Mouse (Mus musculus): ENCODE data around the gene Olfr1173. TPM values are rescaled to one million over a fixed set of nuclear protein-coding genes. Genes with fewer than 3 reads are reported as not detected.

Olfr1173 gene
- polyA plus RNA-seq (2015; fragmentation: Nextera tagmentation; extraction: Ambion mirVana), result not detected in 2 replicates

DNA sequence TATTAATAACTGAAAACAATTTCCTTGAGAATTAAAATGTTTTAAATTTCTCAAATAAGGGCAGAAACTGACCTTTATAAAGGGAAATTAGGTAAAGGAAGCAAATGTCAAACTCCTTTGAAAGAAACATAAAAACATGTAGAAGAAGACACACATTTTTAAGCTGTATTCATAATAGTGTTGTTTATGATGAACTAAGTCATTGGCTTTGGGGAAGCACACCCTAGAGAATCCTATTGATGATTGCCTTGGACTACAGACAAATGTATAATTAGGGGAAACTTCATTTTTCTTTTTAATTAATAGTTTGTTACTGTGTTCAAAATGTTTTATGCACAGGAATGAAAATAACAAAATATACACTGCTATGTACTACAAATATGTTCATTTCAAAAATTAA lies at the start of gene Olfr1173:
Gene Olfr1173, minus strand, starts transcription at position 101 of the 400 bp plus-strand sequence.
- no peaks in the 10 kb centered on the region for H3K27me3 ChIP-seq
- no peak within 1 kb of the TSS for H3K4me2 ChIP-seq
- H3K9ac ChIP-seq, result no peak within 1 kb of the TSS
- H3K4me3 ChIP-seq, result no peak within 1 kb of the TSS
- no peak within 1 kb of the TSS for H3K27ac ChIP-seq (replicated peaks)
- no peak for ATAC-seq (ENCODE audit: low FRiP score, low read depth)
- no peaks in the 10 kb centered on the region for H3K36me3 ChIP-seq
- H3K9me3 ChIP-seq, result no peaks in the 10 kb centered on the region
- H3K4me1 ChIP-seq (replicated peaks), result no peaks in the 10 kb centered on the region

DNA sequence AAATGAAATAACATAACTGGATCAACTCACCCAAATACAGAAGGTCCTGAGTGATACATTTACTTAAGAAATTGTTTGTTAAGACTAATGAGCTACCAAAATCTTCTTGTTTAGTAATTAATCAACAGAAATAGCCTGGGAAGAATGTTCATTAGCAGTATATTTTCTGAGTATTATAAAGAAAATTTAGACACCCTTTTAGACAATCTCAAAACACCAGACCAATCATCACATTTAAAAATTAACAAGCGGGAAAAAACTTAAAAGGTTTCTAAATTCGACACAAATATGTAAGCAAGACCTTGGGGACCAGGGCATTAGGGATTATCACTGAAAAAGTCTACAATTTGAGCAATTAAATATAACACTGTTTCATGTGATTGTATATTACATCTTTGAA lies 47.4 kb upstream of the Olfr1173 start, which contains the start of gene Olfr1175-ps:
Gene Olfr1175-ps, minus strand, starts transcription at position 101 of the 400 bp plus-strand sequence.
- Histone ChIP-seq H3K27ac (replicated peaks) (no peak within 1 kb of the TSS), H3K36me3 (no peaks in the 10 kb centered on the region), H3K4me3 (no peak within 1 kb of the TSS), H3K4me1 (replicated peaks) (no peaks in the 10 kb centered on the region), H3K4me2 (no peak within 1 kb of the TSS), H3K27me3 (no peaks in the 10 kb centered on the region), H3K9ac (no peak within 1 kb of the TSS), H3K9me3 (no peaks in the 10 kb centered on the region)
- ATAC-seq (ENCODE audit: low FRiP score, low read depth), result no peak
- 92% methylated on average over 2 of the region's 2 CpGs for WGBS

- H3K4me3 ChIP-seq, result no peak within 1 kb of the TSS
- WGBS, result 90% methylated on average over 4 of the region's 4 CpGs
- ATAC-seq (ENCODE audit: low FRiP score, low read depth), result no peak
- no peaks in the 10 kb centered on the region for H3K9me3 ChIP-seq
- no peaks in the 10 kb centered on the region for H3K4me1 ChIP-seq (replicated peaks)
- no peaks in the 10 kb centered on the region for H3K36me3 ChIP-seq
- no peaks in the 10 kb centered on the region for H3K27me3 ChIP-seq
- no peak within 1 kb of the TSS for H3K27ac ChIP-seq (replicated peaks)
- no peak within 1 kb of the TSS for H3K4me2 ChIP-seq
- H3K9ac ChIP-seq, result no peak within 1 kb of the TSS
These were observed 35.4 kb upstream of the Olfr1173 start, which contains the start of gene Olfr1174-ps for GRCm38 (mm10) chr2:88315035-88315434. Olfr1174-ps (minus strand) TSS chr2:88315135.

GRCm38 (mm10) chr2:88228234-88228633 lies 51.4 kb downstream of the Olfr1173 start, which contains the start of gene Olfr1170:
Olfr1170 (minus strand) TSS chr2:88228334.
- H3K9me3 ChIP-seq, result no peaks in the 10 kb centered on the region
- no peak within 1 kb of the TSS for H3K4me2 ChIP-seq
- H3K4me1 ChIP-seq (replicated peaks), result no peaks in the 10 kb centered on the region
- no peak for ATAC-seq (ENCODE audit: low FRiP score, low read depth)
- 72% methylated on average over 1 of the region's 1 CpGs for WGBS
- no peak within 1 kb of the TSS for H3K27ac ChIP-seq (replicated peaks)
- no peaks in the 10 kb centered on the region for H3K36me3 ChIP-seq
- H3K9ac ChIP-seq, result no peak within 1 kb of the TSS
- H3K27me3 ChIP-seq, result no peaks in the 10 kb centered on the region
- no peak within 1 kb of the TSS for H3K4me3 ChIP-seq

Other genes starting within 250 kb of the Olfr1173 start
- not detected in 2 replicates for gene Olfr73, start 242.2 kb downstream of the Olfr1173 start, polyA plus RNA-seq (2015; fragmentation: Nextera tagmentation; extraction: Ambion mirVana)
- gene Olfr1162, start 228.7 kb downstream of the Olfr1173 start, polyA plus RNA-seq (2015; fragmentation: Nextera tagmentation; extraction: Ambion mirVana), result not detected in 2 replicates
- gene Olfr1163, start 208.0 kb downstream of the Olfr1173 start, polyA plus RNA-seq (2015; fragmentation: Nextera tagmentation; extraction: Ambion mirVana), result not detected in 2 replicates
- gene Olfr1164, start 185.9 kb downstream of the Olfr1173 start, polyA plus RNA-seq (2015; fragmentation: Nextera tagmentation; extraction: Ambion mirVana), result not detected in 2 replicates
- not detected in 2 replicates for gene Olfr1166, start 151.6 kb downstream of the Olfr1173 start, polyA plus RNA-seq (2015; fragmentation: Nextera tagmentation; extraction: Ambion mirVana)
- gene Olfr1167, start 124.7 kb downstream of the Olfr1173 start, polyA plus RNA-seq (2015; fragmentation: Nextera tagmentation; extraction: Ambion mirVana), result not detected in 2 replicates
- not detected in 2 replicates for gene Olfr1168, start 98.0 kb downstream of the Olfr1173 start, polyA plus RNA-seq (2015; fragmentation: Nextera tagmentation; extraction: Ambion mirVana)
- gene Olfr1170, start 51.5 kb downstream of the Olfr1173 start, polyA plus RNA-seq (2015; fragmentation: Nextera tagmentation; extraction: Ambion mirVana), result not detected in 2 replicates
- gene Olfr1174-ps, start 35.3 kb upstream of the Olfr1173 start, polyA plus RNA-seq (2015; fragmentation: Nextera tagmentation; extraction: Ambion mirVana), result not detected in 2 replicates
- not detected in 2 replicates for gene Olfr1175-ps, start 47.3 kb upstream of the Olfr1173 start, polyA plus RNA-seq (2015; fragmentation: Nextera tagmentation; extraction: Ambion mirVana)
- gene Olfr1176, start 56.8 kb upstream of the Olfr1173 start, polyA plus RNA-seq (2015; fragmentation: Nextera tagmentation; extraction: Ambion mirVana), result not detected in 2 replicates
- gene Olfr1177-ps, start 66.6 kb upstream of the Olfr1173 start, polyA plus RNA-seq (2015; fragmentation: Nextera tagmentation; extraction: Ambion mirVana), result not detected in 2 replicates
- not detected in 2 replicates for gene Olfr1178, start 107.2 kb upstream of the Olfr1173 start, polyA plus RNA-seq (2015; fragmentation: Nextera tagmentation; extraction: Ambion mirVana)
- not detected in 2 replicates for gene Olfr1179, start 126.6 kb upstream of the Olfr1173 start, polyA plus RNA-seq (2015; fragmentation: Nextera tagmentation; extraction: Ambion mirVana)
- gene Olfr1180, start 139.3 kb upstream of the Olfr1173 start, polyA plus RNA-seq (2015; fragmentation: Nextera tagmentation; extraction: Ambion mirVana), result not detected in 2 replicates
- gene Olfr1181, start 146.3 kb upstream of the Olfr1173 start, polyA plus RNA-seq (2015; fragmentation: Nextera tagmentation; extraction: Ambion mirVana), result not detected in 2 replicates
- gene Gm13757, start 169.3 kb upstream of the Olfr1173 start, polyA plus RNA-seq (2015; fragmentation: Nextera tagmentation; extraction: Ambion mirVana), result not detected in 2 replicates
- not detected in 2 replicates for gene Olfr1183, start 175.0 kb upstream of the Olfr1173 start, polyA plus RNA-seq (2015; fragmentation: Nextera tagmentation; extraction: Ambion mirVana)
- gene Olfr1184, start 203.7 kb upstream of the Olfr1173 start, polyA plus RNA-seq (2015; fragmentation: Nextera tagmentation; extraction: Ambion mirVana), result not detected in 2 replicates
- gene Olfr1185-ps1, start 213.4 kb upstream of the Olfr1173 start, polyA plus RNA-seq (2015; fragmentation: Nextera tagmentation; extraction: Ambion mirVana), result not detected in 2 replicates
- gene Olfr1186, start 238.7 kb upstream of the Olfr1173 start, polyA plus RNA-seq (2015; fragmentation: Nextera tagmentation; extraction: Ambion mirVana), result not detected in 2 replicates

Data from hindbrain, embryonic 15.5 days (tissue).